Mouse (Mus musculus): ENCODE measurements around the gene Pmm2.

DNA sequence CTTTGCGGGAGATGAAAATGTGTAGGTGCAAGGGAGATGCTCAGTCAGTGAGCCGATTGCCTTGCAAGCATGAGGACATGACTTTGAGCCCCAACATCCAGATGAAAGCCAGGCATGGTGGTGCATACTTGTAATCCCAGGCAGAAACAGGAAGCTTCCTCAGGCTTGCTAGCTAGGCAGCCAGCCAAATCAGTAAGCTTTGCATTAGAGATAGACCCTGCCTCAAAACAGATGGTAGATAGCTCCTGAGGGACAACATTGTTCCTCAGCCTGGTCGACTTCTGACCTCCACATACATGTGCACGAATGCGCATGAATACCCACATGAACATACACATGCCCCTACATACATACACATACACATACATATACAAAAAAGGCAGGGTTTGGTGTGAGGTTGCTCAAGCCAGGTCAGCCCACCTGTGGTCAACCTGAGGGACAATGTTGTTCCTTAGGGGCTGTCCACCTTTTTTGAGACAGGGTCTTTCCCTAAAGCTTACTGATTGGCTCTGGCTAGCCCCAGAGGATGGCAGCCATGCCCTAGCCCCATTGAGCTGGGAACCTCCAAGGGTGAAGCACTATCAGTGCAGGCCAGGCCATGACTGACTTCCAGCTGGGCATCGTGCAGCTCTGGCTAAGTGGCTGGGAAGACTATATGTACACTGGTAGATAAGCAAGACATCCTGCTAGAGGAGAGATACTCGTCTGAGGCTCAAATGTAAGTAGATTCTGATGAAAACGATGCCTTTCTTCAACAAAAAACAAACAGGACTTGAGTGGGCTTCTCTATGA, 25.1 kb upstream of the Pmm2 start:
- TF ChIP-seq POLR2A (IDR thresholded peaks at IDR 0.05; ENCODE audit: insufficient read length, low read depth) (no peak), MYOD1 (IDR thresholded peaks at IDR 0.05; ENCODE audit: control insufficient read depth in 1 of 3, insufficient read length in 2 of 3, low read depth in 2 of 3) (no peak), E2F4 (IDR thresholded peaks at IDR 0.05; ENCODE audit: insufficient read depth) (no peak), POLR2AphosphoS2 (IDR thresholded peaks at IDR 0.05; ENCODE audit: insufficient read length, low read depth) (no peak), MAX (IDR thresholded peaks at IDR 0.05; ENCODE audit: low read depth) (no peak), USF1 (IDR thresholded peaks at IDR 0.05; ENCODE audit: low read depth) (no peak), TCF12 (IDR thresholded peaks at IDR 0.05; ENCODE audit: insufficient read depth, poor library complexity, severe bottlenecking) (no peak), MYOG (IDR thresholded peaks at IDR 0.05; ENCODE audit: control insufficient read depth in 1 of 3, insufficient read depth in 1 of 3, insufficient read length in 2 of 3, low read depth in 2 of 3) (no peak), TCF3 (IDR thresholded peaks at IDR 0.05; ENCODE audit: insufficient read length, low read depth) (no peak), REST (IDR thresholded peaks at IDR 0.05; ENCODE audit: insufficient read depth, insufficient read length) (no peak)

Measured in myocyte (in vitro differentiated cells).